Comparison of ENCODE assay signal across 10 mouse cellular contexts in genomic region chr9:73067086-73067485, GRCm38 (mm10). TPM values are rescaled to one million over a fixed set of nuclear protein-coding genes. Genes with fewer than 3 reads are reported as not detected.
A peak's percentile ranks its signal among the peaks of the same experiment; 100 is the strongest.
DNase-seq lines count a peak whose midpoint lies in the region; ATAC-seq lines count a peak whose summit lies in the region.
"Had no signal": no experiment of that assay in that cellular context is flagged by ENCODE, and none has a peak within 500 bp of the region (broad histone marks: within the 10 kb centered on the region; RNA-seq: fewer than 3 reads in every experiment).

No protein-coding gene starts in this region.

- no peaks in the 10 kb centered on the region for H3K9me3 ChIP-seq in megakaryocyte, embryonic 14.5 days
- H3K9me3 ChIP-seq in hindbrain, embryonic 10.5 days = no peaks in the 10 kb centered on the region
- H3K9me3 ChIP-seq in liver, embryonic 11.5 days (ENCODE audit: control insufficient read depth, low read length) = no peaks in the 10 kb centered on the region
- no peaks in the 10 kb centered on the region for H3K9me3 ChIP-seq in stomach, embryonic 15.5 days

- DNase-seq in hindbrain, embryonic 10.5 days (ENCODE audit: low spot score) = peak; percentile 42
- no peak for DNase-seq in liver, embryonic 11.5 days (ENCODE audit: low spot score)
- no peak for DNase-seq in adrenal gland, postnatal 10 days
- no peak for DNase-seq in thymus, postnatal 25 days
- no peak for DNase-seq in ovary, adult 18-20 months (ENCODE audit: low spot score)
- DNase-seq: adrenal gland, adult 2 months had no signal

- H3K27me3 ChIP-seq in megakaryocyte, embryonic 14.5 days (replicated peaks) = no peaks in the 10 kb centered on the region
- no peaks in the 10 kb centered on the region for H3K27me3 ChIP-seq in hindbrain, embryonic 10.5 days (ENCODE audit: insufficient read depth, poor library complexity, severe bottlenecking)
- H3K27me3 ChIP-seq in liver, embryonic 11.5 days (replicated peaks; ENCODE audit: control insufficient read depth, insufficient read depth, low read length) = no peaks in the 10 kb centered on the region
- H3K27me3 ChIP-seq in stomach, embryonic 15.5 days (replicated peaks) = no peaks in the 10 kb centered on the region

- no peak overlapping the region for H3K9ac ChIP-seq in liver, embryonic 11.5 days (ENCODE audit: low read depth, low read length)
- H3K9ac ChIP-seq in stomach, embryonic 15.5 days = no peak overlapping the region

- peaks cover 81% of the 10 kb centered on the region for H3K4me1 ChIP-seq in megakaryocyte, embryonic 14.5 days
- H3K4me1 ChIP-seq in hindbrain, embryonic 10.5 days (replicated peaks) = peaks cover 30% of the 10 kb centered on the region
- peaks cover 7% of the 10 kb centered on the region for H3K4me1 ChIP-seq in liver, embryonic 11.5 days (replicated peaks; ENCODE audit: control insufficient read depth, insufficient read depth, low read length)
- peaks cover 23% of the 10 kb centered on the region; the same call in 1 of the 2 replicates for H3K4me1 ChIP-seq in stomach, embryonic 15.5 days

- no peak; the same call in 1 of the 2 replicates for ATAC-seq in megakaryocyte, adult 5-6 weeks (ENCODE audit: poor library complexity, severe bottlenecking)
- ATAC-seq in liver, embryonic 11.5 days (replicated peaks; ENCODE audit: low FRiP score) = peak; percentile 76
- peak; percentile 51; the same call in 1 of the 2 replicates for ATAC-seq in stomach, embryonic 15.5 days (ENCODE audit: insufficient read depth, low FRiP score, low read depth)

- peak overlapping the region; percentile 55 for H3K4me2 ChIP-seq in liver, embryonic 11.5 days
- H3K4me2 ChIP-seq in stomach, embryonic 15.5 days = peak overlapping the region; percentile 37

- H3K36me3 ChIP-seq in megakaryocyte, embryonic 14.5 days (replicated peaks; ENCODE audit: low read length) = peaks cover 44% of the 10 kb centered on the region
- no peaks in the 10 kb centered on the region for H3K36me3 ChIP-seq in hindbrain, embryonic 10.5 days
- H3K36me3 ChIP-seq in liver, embryonic 11.5 days (ENCODE audit: control insufficient read depth, insufficient read depth, low read length) = no peaks in the 10 kb centered on the region
- H3K36me3 ChIP-seq in stomach, embryonic 15.5 days = no peaks in the 10 kb centered on the region

- H3K4me3 ChIP-seq in megakaryocyte, embryonic 14.5 days (replicated peaks) = peak overlapping the region; percentile 71
- H3K4me3 ChIP-seq in hindbrain, embryonic 10.5 days = peak overlapping the region; percentile 18; the same call in 1 of the 2 replicates
- peak overlapping the region; percentile 25; the same call in 1 of the 2 replicates for H3K4me3 ChIP-seq in liver, embryonic 11.5 days (ENCODE audit: low read depth, low read length)
- H3K4me3 ChIP-seq in stomach, embryonic 15.5 days (replicated peaks) = peak overlapping the region; percentile 6; the same call in 1 of the 2 replicates

- WGBS in hindbrain, embryonic 10.5 days = 32% methylated on average over 10 of the region's 10 CpGs
- WGBS in liver, embryonic 11.5 days = 23% methylated on average over 10 of the region's 10 CpGs
- WGBS in stomach, embryonic 15.5 days = 33% methylated on average over 10 of the region's 10 CpGs

- no peak overlapping the region for H3K27ac ChIP-seq in hindbrain, embryonic 10.5 days
- no peak overlapping the region for H3K27ac ChIP-seq in liver, embryonic 11.5 days (ENCODE audit: low read depth, low read length)
- H3K27ac ChIP-seq in stomach, embryonic 15.5 days = peak overlapping the region; percentile 79

RNA-seq across cellular contexts. Expression of gene Rab27a, which starts 22.4 kb away (rescaled TPM):
- polyA plus RNA-seq in megakaryocyte, embryonic 14.5 days (2012; ENCODE audit: insufficient read depth, low replicate concordance) = 2.8 and 34.3 TPM in 2 replicates
- total RNA-seq in megakaryocyte, adult 5-6 weeks (2015) = 55.5 and 58.9 TPM in 2 replicates
- total RNA-seq in megakaryocyte, adult 5-6 weeks (2017) = 154 and 155 TPM in 2 replicates
- 1.5 and 2.1 TPM in 2 replicates for polyA plus RNA-seq in hindbrain, embryonic 10.5 days (2016; fragmentation: Nextera tagmentation; extraction: Ambion mirVana)
- polyA plus RNA-seq in liver, embryonic 11.5 days (2014; fragmentation: Nextera tagmentation; extraction: Ambion mirVana) = 3.0 and 3.5 TPM in 2 replicates
- 15.8 and 16.8 TPM in 2 replicates for polyA plus RNA-seq in stomach, embryonic 15.5 days (2015; fragmentation: Nextera tagmentation; extraction: Ambion mirVana)
- 10 to 100 TPM; 21.9 to 27.0 TPM for total RNA-seq in adrenal gland, postnatal 10 days (2021)

RNA-seq across cellular contexts. Expression of gene Pigb, which starts 26.9 kb away (rescaled TPM):
- polyA plus RNA-seq in megakaryocyte, embryonic 14.5 days (2012; ENCODE audit: insufficient read depth, low replicate concordance) = 0.79 and 1.1 TPM in 2 replicates
- total RNA-seq in megakaryocyte, adult 5-6 weeks (2015) = 24.1 and 25.4 TPM in 2 replicates
- 5.1 TPM in 2 replicates for total RNA-seq in megakaryocyte, adult 5-6 weeks (2017)
- 15.0 and 15.8 TPM in 2 replicates for polyA plus RNA-seq in hindbrain, embryonic 10.5 days (2016; fragmentation: Nextera tagmentation; extraction: Ambion mirVana)
- 17.1 and 21.0 TPM in 2 replicates for polyA plus RNA-seq in liver, embryonic 11.5 days (2014; fragmentation: Nextera tagmentation; extraction: Ambion mirVana)
- 14.1 and 15.8 TPM in 2 replicates for polyA plus RNA-seq in stomach, embryonic 15.5 days (2015; fragmentation: Nextera tagmentation; extraction: Ambion mirVana)
- total RNA-seq in adrenal gland, postnatal 10 days (2021) = 10 to 100 TPM in 1 of 2 experiments, 1 to 10 TPM in 1; 7.6 to 12.1 TPM

RNA-seq across cellular contexts. Expression of gene Khdc3, which starts 34.5 kb away (rescaled TPM):
- 0.10 TPM in 1 of 2 replicates, not detected in the other for polyA plus RNA-seq in megakaryocyte, embryonic 14.5 days (2012; ENCODE audit: insufficient read depth, low replicate concordance)
- 0.45 and 1.1 TPM in 2 replicates for total RNA-seq in megakaryocyte, adult 5-6 weeks (2015)
- 2.4 TPM in 1 of 2 replicates, not detected in the other for total RNA-seq in megakaryocyte, adult 5-6 weeks (2017)
- 0.20 TPM in 1 of 2 replicates, not detected in the other for polyA plus RNA-seq in hindbrain, embryonic 10.5 days (2016; fragmentation: Nextera tagmentation; extraction: Ambion mirVana)
- polyA plus RNA-seq in liver, embryonic 11.5 days (2014; fragmentation: Nextera tagmentation; extraction: Ambion mirVana) = not detected in 2 replicates
- 0.13 and 0.44 TPM in 2 replicates for polyA plus RNA-seq in stomach, embryonic 15.5 days (2015; fragmentation: Nextera tagmentation; extraction: Ambion mirVana)
- under 1 TPM; 0.72 to 0.94 TPM for total RNA-seq in adrenal gland, postnatal 10 days (2021)
- total RNA-seq: gastrocnemius, adult 8-10 months had no signal

RNA-seq across cellular contexts. Expression of gene Gm20509, which starts 35.2 kb away (rescaled TPM):
- polyA plus RNA-seq in megakaryocyte, embryonic 14.5 days (2012; ENCODE audit: insufficient read depth, low replicate concordance) = 1.8 TPM in 1 of 2 replicates, not detected in the other
- not detected in 2 replicates for total RNA-seq in megakaryocyte, adult 5-6 weeks (2015)
- not detected in 2 replicates for total RNA-seq in megakaryocyte, adult 5-6 weeks (2017)
- polyA plus RNA-seq in hindbrain, embryonic 10.5 days (2016; fragmentation: Nextera tagmentation; extraction: Ambion mirVana) = not detected in 2 replicates
- not detected in 2 replicates for polyA plus RNA-seq in liver, embryonic 11.5 days (2014; fragmentation: Nextera tagmentation; extraction: Ambion mirVana)
- not detected in 2 replicates for polyA plus RNA-seq in stomach, embryonic 15.5 days (2015; fragmentation: Nextera tagmentation; extraction: Ambion mirVana)
- not detected for total RNA-seq in adrenal gland, postnatal 10 days (2021)
- total RNA-seq: gastrocnemius, adult 8-10 months had no signal
- polyA plus RNA-seq: adrenal gland, adult 2 months had no signal

RNA-seq across cellular contexts. Expression of gene Rsl24d1, which starts 46.1 kb away (rescaled TPM):
- polyA plus RNA-seq in megakaryocyte, embryonic 14.5 days (2012; ENCODE audit: insufficient read depth, low replicate concordance) = 5.5 TPM in 1 of 2 replicates, not detected in the other
- 60.7 and 64.7 TPM in 2 replicates for total RNA-seq in megakaryocyte, adult 5-6 weeks (2015)
- total RNA-seq in megakaryocyte, adult 5-6 weeks (2017) = 110 and 114 TPM in 2 replicates
- 136 and 150 TPM in 2 replicates for polyA plus RNA-seq in hindbrain, embryonic 10.5 days (2016; fragmentation: Nextera tagmentation; extraction: Ambion mirVana)
- 156 and 157 TPM in 2 replicates for polyA plus RNA-seq in liver, embryonic 11.5 days (2014; fragmentation: Nextera tagmentation; extraction: Ambion mirVana)
- 94.1 and 94.7 TPM in 2 replicates for polyA plus RNA-seq in stomach, embryonic 15.5 days (2015; fragmentation: Nextera tagmentation; extraction: Ambion mirVana)
- total RNA-seq in adrenal gland, postnatal 10 days (2021) = 10 to 100 TPM; 61.2 to 63.7 TPM

Comparison
In these comparisons a context has a peak if more than half of its experiments do, and no peak if none do; other contexts are left out.
1. H3K4me3 ChIP-seq: peak in every context shown above with its lines; median percentile 71 in megakaryocyte, embryonic 14.5 days; 25 in liver, embryonic 11.5 days; 18 in hindbrain, embryonic 10.5 days; 6 in stomach, embryonic 15.5 days.